Mouse (Mus musculus) small intestine, adult 2 months (tissue): ENCODE measurements around the gene Rhobtb3.

Experiments
- CTCF ChIP-seq: fragments of 200-500 bp; IDR thresholded peaks from 2 replicates; pipeline ENCODE4 v1.5.1; 2012; ENCODE audit warnings: low read depth, mild to moderate bottlenecking, control low read depth, inconsistent platforms, low read length, moderate library complexity, mixed read lengths; ENCODE audit not compliant: insufficient replicate concordance, insufficient read length; ENCODE audit errors: extremely low read depth
- POLR2A ChIP-seq: fragments of 200-500 bp; IDR thresholded peaks from 2 replicates; pipeline ENCODE4 v1.6.1; 2012; ENCODE audit warnings: low read depth, mild to moderate bottlenecking, control low read depth, inconsistent platforms, low read length, moderate library complexity

DNA sequence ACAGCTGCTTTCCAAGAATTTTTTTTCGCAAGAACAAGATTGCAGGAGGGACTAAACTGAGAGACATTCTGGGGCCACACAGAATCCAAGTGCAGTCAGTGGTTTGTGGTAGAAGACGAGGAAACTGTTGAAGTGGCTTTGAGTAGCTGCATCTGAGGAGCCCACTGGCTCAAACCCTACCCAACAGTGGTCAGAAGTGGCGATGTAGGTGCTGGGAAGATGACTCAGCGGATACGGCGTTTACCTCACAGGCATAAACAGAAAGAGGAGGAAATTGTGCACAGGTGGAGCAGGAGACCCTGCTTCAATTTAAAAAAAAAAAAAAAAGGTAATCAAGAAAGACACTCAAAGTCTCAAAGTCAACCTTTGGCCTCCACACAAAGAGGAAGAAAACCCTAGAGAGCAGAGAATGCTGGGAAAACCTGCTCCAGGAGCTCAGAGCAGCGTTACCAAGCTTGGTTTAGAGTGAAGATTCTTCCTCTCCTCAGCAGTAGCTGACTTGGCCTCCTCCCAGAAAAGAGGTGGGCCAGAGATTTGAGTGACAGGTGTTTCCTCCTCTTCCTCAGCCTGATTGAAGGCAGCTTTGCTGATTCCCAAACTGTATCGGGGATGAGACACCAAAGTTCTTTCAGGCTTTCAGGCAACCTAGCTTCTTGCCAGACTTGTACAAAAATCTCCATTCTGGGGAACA, 99.6 kb downstream of the Rhobtb3 start:
- TF ChIP-seq CTCF = no peak
- no peak for TF ChIP-seq POLR2A
